Mouse (Mus musculus): Measurements from ENCODE around the gene Nphs2. TPM values are rescaled to one million over a fixed set of nuclear protein-coding genes. Genes with fewer than 3 reads are reported as not detected.

The Nphs2 gene
- polyA plus RNA-seq, 1 experiment = 0.27 TPM

DNA sequence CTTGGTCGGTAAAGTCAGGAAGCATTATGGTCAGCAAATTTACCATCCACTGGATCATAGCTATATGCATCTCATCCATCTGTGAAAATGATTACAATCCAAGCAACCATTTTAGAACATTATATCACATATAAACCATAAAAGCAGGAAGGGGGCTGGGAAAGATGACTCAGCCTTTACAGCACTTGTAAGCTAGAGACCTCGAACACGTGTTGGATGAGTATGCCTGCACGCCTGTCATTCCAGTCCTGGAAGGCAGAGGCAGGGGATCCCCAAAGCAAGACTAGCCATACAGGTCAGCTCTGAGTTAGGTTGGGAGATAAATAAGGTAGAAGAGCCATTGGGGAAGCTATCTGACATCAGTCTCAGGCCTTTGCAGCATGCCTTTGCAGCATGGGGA, 38.5 kb downstream of the Nphs2 start:
- Histone ChIP-seq H3K36me3 (replicated peaks; ENCODE audit: low read length) (no peaks in the 10 kb centered on the region), H3K4me1 (peaks cover 9% of the 10 kb centered on the region), H3K4me3 (replicated peaks) (no peak overlapping the region), H3K27me3 (replicated peaks) (peaks cover 3% of the 10 kb centered on the region), H3K9me3 (peaks cover 14% of the 10 kb centered on the region)
- TF ChIP-seq GATA1 (IDR thresholded peaks at IDR 0.05; ENCODE audit: borderline replicate concordance, low read length) = no peak
- TF ChIP-seq FLI1 (IDR thresholded peaks at IDR 0.05; ENCODE audit: low read length) = no peak

DNA sequence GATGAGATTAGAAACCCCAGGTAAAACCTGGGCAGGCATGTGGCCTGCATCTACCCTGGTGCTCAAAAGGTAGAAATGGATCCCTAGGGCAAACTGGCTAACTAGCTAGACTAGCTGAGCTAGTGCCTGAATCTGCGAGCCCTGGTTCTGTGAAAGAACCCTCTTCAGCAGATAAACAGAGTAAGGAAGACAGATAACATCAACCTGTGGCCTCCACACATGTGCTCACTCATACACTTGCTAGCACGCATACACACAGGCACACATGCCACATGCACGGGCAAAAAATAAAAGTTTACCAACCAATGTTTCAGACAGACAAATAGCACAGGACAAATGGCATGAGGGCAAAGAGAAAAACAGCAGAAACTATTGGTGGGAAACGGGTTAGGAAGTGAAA, 39.9 kb downstream of the Nphs2 start:
- H3K4me3 ChIP-seq (replicated peaks) = no peak overlapping the region
- no peaks in the 10 kb centered on the region for H3K36me3 ChIP-seq (replicated peaks; ENCODE audit: low read length)
- peaks cover 6% of the 10 kb centered on the region for H3K4me1 ChIP-seq
- H3K9me3 ChIP-seq = peaks cover 20% of the 10 kb centered on the region
- TF ChIP-seq GATA1 (IDR thresholded peaks at IDR 0.05; ENCODE audit: borderline replicate concordance, low read length) (no peak), FLI1 (IDR thresholded peaks at IDR 0.05; ENCODE audit: low read length) (no peak)
- H3K27me3 ChIP-seq (replicated peaks) = peaks cover 3% of the 10 kb centered on the region

DNA sequence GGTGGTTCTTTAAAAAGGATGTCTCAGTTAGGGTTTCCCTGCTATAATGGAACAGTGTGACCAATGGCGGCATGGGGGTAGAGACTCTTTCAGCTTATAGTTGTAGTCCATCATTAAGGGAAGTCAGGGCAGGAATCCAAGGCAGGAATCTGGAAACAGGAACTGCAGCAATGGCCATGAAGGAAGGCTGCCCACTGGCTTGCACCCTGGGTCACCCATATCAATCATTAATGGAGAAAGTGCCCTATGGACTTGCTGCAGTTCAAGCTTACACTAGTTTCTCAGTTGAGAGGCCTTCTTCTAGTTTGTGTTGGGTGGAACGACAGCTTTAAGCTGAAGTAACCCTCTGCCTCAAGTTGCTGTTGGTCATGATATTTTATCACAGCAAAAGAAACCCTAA, 41.9 kb downstream of the Nphs2 start:
- Histone ChIP-seq H3K36me3 (replicated peaks; ENCODE audit: low read length) (no peaks in the 10 kb centered on the region), H3K9me3 (peaks cover 17% of the 10 kb centered on the region), H3K4me1 (peaks cover 6% of the 10 kb centered on the region), H3K4me3 (replicated peaks) (no peak overlapping the region), H3K27me3 (replicated peaks) (no peaks in the 10 kb centered on the region)
- TF ChIP-seq GATA1 (IDR thresholded peaks at IDR 0.05; ENCODE audit: borderline replicate concordance, low read length) (no peak), FLI1 (IDR thresholded peaks at IDR 0.05; ENCODE audit: low read length) (no peak)

- Histone ChIP-seq H3K27me3 (replicated peaks) (no peaks in the 10 kb centered on the region), H3K4me1 (no peaks in the 10 kb centered on the region), H3K4me3 (replicated peaks) (no peak within 1 kb of the TSS), H3K9me3 (peaks cover 22% of the 10 kb centered on the region), H3K36me3 (replicated peaks; ENCODE audit: low read length) (no peaks in the 10 kb centered on the region)
- TF ChIP-seq GATA1 (IDR thresholded peaks at IDR 0.05; ENCODE audit: borderline replicate concordance, low read length) (no peak), FLI1 (IDR thresholded peaks at IDR 0.05; ENCODE audit: low read length) (no peak)
These were observed 55.2 kb downstream of the Nphs2 start, which contains the start of gene Gm2000 for GRCm38 (mm10) chr1:156365740-156366139. Gene Gm2000, plus strand, starts transcription at chr1:156366040.

Other genes with a start within 250 kb of the Nphs2 start
- gene Fam163a, start 105.7 kb upstream of the Nphs2 start, polyA plus RNA-seq (2012; ENCODE audit: insufficient read depth, low replicate concordance) = 0.56 and 0.87 TPM in 2 replicates
- not detected in 2 replicates for gene Tdrd5, start 7.1 kb upstream of the Nphs2 start, polyA plus RNA-seq (2012; ENCODE audit: insufficient read depth, low replicate concordance)
- gene Gm2000, start 55.3 kb downstream of the Nphs2 start, polyA plus RNA-seq (2012; ENCODE audit: insufficient read depth, low replicate concordance) = 95.0 and 1,003 TPM in 2 replicates
- gene Axdnd1, start 110.4 kb downstream of the Nphs2 start, polyA plus RNA-seq (2012; ENCODE audit: insufficient read depth, low replicate concordance) = not detected in 2 replicates
- 23.7 TPM in 1 of 2 replicates, not detected in the other for gene Soat1, start 163.6 kb downstream of the Nphs2 start, polyA plus RNA-seq (2012; ENCODE audit: insufficient read depth, low replicate concordance)
- gene Gm10031, start 213.3 kb downstream of the Nphs2 start, polyA plus RNA-seq (2012; ENCODE audit: insufficient read depth, low replicate concordance) = 1.2 and 1.8 TPM in 2 replicates
- gene Abl2, start 248.1 kb downstream of the Nphs2 start, polyA plus RNA-seq (2012; ENCODE audit: insufficient read depth, low replicate concordance) = 5.0 and 5.8 TPM in 2 replicates

All from megakaryocyte, embryonic 14.5 days (primary cell).